Mouse (Mus musculus): Measurements from ENCODE around the gene Zcrb1. TPM values are rescaled to one million over a fixed set of nuclear protein-coding genes. Genes with fewer than 3 reads are reported as not detected.

Gene Zcrb1
- total RNA-seq (2021) = 100 to 1,000 TPM; 122 to 148 TPM
- long read RNA-seq, experiment 1, transcript Zcrb1-208 (8 exons, 850 nt) = minor isoform, 5 of 179 reads
- long read RNA-seq, experiment 1, transcript Zcrb1-201 (8 exons, 877 nt) = major isoform, 130 of 179 reads
- long read RNA-seq, experiment 1, partial matches to known transcripts = 2 of 179 reads
- long read RNA-seq, experiment 1, other reads (novel, unspliced or antisense) = 41 of 179 reads
- long read RNA-seq, experiment 2, transcript Zcrb1-208 (8 exons, 850 nt) = minor isoform, 6 of 236 reads
- long read RNA-seq, experiment 2, transcript Zcrb1-201 (8 exons, 877 nt) = major isoform, 174 of 236 reads
- long read RNA-seq, experiment 2, partial matches to known transcripts = 1 of 236 reads
- long read RNA-seq, experiment 2, other reads (novel, unspliced or antisense) = 55 of 236 reads

DNA sequence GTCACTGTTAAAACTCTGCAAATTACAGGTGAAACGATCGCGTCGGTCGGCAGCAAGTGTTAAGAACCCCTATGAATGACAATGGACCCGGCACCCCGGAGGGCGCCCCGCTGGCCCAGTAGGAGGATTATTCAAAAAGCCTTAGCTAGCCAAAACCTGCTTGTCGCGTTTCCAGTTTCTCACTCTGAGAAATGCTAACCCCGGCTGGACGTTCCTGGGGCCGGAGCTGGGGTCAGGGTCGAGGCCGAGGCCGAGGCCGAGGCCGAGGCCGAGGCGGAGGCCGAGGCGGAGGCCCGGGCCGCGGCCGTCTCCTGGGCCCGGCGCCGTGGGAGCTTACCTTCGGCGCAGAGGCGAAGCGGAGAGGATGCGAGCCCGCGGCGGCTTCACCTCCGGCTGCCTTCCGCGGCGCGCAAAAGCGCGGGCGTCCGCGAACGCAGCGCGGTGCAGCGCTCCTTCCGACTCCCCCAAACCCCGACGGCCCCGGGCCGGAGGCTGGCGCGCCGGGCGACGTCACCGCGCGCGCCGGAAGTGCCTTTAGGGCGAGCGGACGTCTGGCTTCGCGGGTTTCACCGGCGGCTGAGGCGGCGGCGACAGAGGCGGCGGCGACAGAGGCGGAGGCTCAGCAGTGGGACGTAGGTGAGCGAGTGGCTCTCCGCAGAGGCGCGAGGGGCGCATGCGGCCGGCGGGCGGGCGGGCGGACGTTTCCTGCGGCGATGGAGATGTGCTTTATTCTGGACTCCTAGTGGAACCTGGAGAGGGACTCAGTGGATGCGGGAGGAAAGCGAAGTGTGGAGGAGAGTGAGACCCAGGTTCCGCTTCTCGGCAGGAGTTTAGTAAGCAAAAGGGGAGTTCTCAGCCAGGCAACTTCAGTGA, at the start of gene Zcrb1, which contains the start of gene Pphln1:
TSS of gene Zcrb1 (minus strand) at position 509 of the 873 bp plus-strand sequence.
TSS of gene Pphln1 (plus strand) at position 525 of the 873 bp plus-strand sequence.
- TF ChIP-seq CTCF (IDR thresholded peaks at IDR 0.05) = no peak; the same call in 1 of the 2 replicates
- peak; percentile 89 for DNase-seq
- Histone ChIP-seq H3K4me3 (peak within 1 kb of the TSS; percentile 96), H3K27ac (peak within 1 kb of the TSS; percentile 92)
- intact Hi-C loops (cut with DNase I) = loop anchor here (5.0 kb wide), 2 partner anchors 61 to 131 kb away; partner anchors contain the start of gene Yaf2

DNA sequence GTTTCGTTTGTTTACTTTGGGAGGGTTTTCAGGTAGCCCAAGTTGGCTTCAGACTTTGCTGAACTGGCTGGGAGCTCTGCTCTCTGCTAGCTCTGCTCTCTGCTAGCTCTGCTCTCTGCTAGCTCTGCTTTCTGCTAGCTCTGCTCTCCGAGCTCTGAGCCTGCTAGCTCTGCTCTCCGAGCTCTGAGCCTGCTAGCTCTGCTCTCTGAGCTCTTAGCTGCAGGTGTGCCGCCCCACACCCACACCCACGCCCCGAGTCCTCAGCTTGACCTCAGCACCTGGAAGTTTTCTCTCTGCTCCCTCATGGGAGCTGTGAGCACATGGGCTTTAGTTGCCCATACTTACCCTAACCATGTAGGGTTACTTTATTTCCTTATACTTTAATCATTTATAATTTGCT, 45.5 kb upstream of the Zcrb1 start:
- DNase-seq = no peak
- intact Hi-C loops (cut with DNase I) = no loop called here
- Histone ChIP-seq H3K27ac (no peak overlapping the region), H3K4me3 (no peak overlapping the region)
- TF ChIP-seq CTCF (IDR thresholded peaks at IDR 0.05) = no peak

DNA sequence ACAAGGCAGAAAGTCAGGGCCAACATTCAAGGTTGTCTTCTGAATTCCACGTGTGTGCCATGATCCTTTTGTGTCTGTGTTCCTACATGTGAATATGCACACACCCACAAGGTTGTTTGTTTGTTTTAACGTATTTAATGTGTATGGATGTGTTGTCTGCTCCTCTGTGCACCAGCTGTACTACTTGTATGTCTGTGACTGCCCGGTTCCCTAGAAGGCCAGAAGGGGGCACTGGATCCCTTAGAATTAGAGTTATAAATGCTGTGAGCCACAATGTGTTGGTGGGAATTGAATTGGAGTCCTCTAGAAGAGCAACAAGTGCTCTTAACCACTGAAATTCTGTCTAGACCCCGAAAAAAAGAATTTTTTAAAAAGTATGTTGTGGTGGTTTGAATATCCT, 44.1 kb upstream of the Zcrb1 start:
- no peak for DNase-seq
- Histone ChIP-seq H3K27ac (no peak overlapping the region), H3K4me3 (no peak overlapping the region)
- peak; percentile 36 for TF ChIP-seq CTCF (IDR thresholded peaks at IDR 0.05)
- intact Hi-C loops (cut with DNase I) = no loop called here

DNA sequence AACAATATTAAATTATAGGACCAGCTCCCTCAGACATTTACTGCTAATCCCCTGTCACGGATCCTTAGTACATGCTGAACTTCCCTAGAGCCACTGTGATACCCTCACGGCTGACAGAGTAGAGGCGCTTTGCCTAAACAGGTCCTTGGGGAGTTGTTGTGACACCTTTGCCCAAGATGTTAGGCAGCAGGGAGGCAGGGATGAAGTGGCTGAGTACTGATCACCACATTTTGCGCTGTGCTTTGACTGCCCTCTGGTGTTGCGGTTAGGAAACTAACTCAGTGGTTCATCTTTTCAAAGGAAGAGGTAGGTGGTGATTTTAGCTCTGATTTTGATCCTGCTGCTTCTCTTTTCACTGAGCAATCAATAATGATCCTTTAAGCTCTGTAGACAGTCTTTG, 40.5 kb upstream of the Zcrb1 start:
- Histone ChIP-seq H3K27ac (no peak overlapping the region), H3K4me3 (no peak overlapping the region)
- intact Hi-C loops (cut with DNase I) = loop anchor here (1.0 kb wide), 1 partner anchor 171 kb away; no protein-coding TSS in a partner anchor
- peak; percentile 47 for DNase-seq
- peak; percentile 86 for TF ChIP-seq CTCF (IDR thresholded peaks at IDR 0.05)

DNA sequence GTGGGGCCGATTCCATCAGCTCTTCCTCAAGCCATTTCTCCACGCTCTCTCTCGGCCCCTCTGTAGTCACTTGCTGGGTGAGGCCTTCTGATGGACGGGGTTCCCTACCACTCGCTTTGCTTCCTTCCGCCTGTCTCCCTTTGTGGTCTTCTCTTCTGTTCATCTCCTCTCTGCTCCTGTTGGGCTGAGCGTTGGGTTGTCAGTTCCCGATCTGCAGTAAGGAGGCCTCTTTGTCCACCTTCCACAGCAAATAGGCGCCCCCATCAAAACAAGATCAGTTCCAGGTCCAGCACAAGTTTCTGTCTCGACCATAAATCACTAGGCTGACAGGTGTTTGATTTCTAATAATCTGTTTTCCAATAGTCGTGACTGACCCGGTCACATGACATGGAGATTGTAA, 37.9 kb upstream of the Zcrb1 start:
- TF ChIP-seq CTCF (IDR thresholded peaks at IDR 0.05) = no peak
- intact Hi-C loops (cut with DNase I) = no loop called here
- Histone ChIP-seq H3K4me3 (no peak overlapping the region), H3K27ac (no peak overlapping the region)
- no peak for DNase-seq

DNA sequence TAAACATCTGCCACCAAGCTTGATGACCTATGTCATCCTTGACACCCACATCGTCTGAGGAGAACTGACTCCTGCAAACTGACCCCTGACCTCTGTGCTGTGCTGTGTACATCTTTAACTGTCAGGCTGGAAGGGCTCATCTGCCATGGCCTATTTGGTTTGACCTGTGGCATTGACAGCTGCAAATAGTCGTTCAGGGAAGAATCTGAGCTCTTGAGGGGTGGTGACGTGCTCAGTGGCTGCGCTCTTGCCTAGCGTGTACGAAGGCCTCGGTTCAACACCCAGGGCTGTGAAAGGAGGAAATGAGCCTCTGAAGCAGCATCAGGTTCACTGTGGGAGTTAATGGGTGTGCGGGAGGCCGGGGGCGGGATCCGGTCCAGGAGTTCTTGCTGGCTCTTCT, 35.7 kb upstream of the Zcrb1 start:
- H3K27ac ChIP-seq = no peak overlapping the region
- DNase-seq = no peak
- H3K4me3 ChIP-seq = no peak overlapping the region
- intact Hi-C loops (cut with DNase I) = no loop called here
- no peak for TF ChIP-seq CTCF (IDR thresholded peaks at IDR 0.05)

DNA sequence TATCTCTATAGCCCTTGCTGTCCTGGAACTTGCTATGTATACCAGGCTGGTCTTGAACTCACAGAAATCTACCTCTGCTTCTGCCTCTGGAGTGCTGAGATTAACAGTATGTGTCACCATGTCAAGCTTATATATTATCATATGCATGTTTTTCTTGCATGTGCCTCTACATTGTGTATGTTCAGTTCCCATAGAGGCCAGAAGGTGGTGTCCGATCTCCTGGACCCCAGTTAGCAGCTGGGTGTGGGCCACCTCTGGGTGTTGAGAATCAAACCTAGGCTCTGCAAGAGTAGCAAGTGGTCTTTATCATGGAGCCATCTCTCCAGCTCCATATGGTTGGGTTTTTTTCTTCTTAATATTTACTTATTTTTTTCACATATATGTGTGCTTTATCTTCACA, 24.4 kb upstream of the Zcrb1 start:
- DNase-seq = no peak
- no peak overlapping the region for H3K27ac ChIP-seq
- intact Hi-C loops (cut with DNase I) = no loop called here
- no peak for TF ChIP-seq CTCF (IDR thresholded peaks at IDR 0.05)
- H3K4me3 ChIP-seq = no peak overlapping the region

DNA sequence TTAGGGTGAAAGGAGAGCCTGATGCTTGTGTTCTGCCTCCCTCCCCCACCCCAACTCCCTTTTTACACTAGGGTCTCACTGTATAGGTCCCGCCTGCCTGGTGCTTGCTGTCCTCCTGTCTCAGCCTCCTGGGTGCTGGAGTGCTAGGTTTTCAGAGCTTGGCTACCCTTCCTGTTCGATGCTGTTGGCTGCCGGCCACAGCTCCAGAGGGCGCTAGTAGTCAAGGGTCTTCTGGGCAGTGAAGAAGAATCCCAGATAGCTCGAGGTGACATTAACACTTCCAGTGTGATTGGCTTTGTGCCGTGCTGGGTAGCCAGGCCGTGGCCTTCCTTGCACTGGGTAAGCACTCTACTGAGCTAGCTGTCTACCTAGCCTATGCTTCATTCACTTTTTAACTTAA, 22.5 kb upstream of the Zcrb1 start:
- no peak for DNase-seq
- H3K27ac ChIP-seq = no peak overlapping the region
- H3K4me3 ChIP-seq = no peak overlapping the region
- intact Hi-C loops (cut with DNase I) = no loop called here
- TF ChIP-seq CTCF (IDR thresholded peaks at IDR 0.05) = no peak

DNA sequence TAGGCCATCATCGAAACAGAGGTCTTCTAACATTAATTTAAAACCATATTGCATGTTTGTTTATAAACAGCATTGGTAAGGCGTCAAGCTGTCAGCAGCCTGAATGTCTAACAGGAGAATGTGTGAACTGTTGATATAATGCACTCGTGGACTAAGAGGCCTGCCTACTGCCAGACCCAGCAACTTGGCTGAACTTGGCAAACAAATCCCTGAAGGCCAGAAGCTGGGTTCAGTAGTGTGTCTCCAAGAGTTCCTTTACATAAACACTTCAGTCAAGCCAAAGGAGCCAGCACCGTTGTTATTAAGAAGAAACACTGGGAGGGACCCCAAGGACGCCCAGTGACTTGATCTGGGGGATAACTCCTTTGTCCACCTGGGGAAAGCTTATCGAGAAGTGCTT, 18.2 kb upstream of the Zcrb1 start:
- TF ChIP-seq CTCF (IDR thresholded peaks at IDR 0.05) = no peak
- intact Hi-C loops (cut with DNase I) = no loop called here
- no peak overlapping the region for H3K27ac ChIP-seq
- H3K4me3 ChIP-seq = no peak overlapping the region
- DNase-seq = no peak

DNA sequence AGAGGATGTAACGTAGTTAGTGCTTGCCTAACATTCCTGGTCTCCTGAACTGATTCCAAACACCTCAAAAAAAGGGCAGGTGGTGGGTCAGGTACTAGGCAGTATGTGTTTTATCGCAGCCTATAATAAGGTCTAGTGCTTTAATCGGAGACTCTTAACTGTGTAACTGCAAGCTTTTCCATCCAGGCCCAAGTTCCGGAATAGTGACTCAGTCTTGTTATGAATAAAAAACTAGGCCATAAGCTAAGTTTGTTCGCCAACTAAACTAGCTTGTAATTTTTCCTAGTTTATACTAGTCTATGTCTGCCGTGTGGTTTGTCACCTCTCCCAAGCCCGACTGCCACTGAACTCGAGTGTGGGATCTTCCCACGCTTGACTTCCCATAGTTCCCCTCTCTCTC, 16.3 kb upstream of the Zcrb1 start:
- TF ChIP-seq CTCF (IDR thresholded peaks at IDR 0.05) = no peak
- H3K27ac ChIP-seq = no peak overlapping the region
- H3K4me3 ChIP-seq = no peak overlapping the region
- intact Hi-C loops (cut with DNase I) = no loop called here
- no peak for DNase-seq

DNA sequence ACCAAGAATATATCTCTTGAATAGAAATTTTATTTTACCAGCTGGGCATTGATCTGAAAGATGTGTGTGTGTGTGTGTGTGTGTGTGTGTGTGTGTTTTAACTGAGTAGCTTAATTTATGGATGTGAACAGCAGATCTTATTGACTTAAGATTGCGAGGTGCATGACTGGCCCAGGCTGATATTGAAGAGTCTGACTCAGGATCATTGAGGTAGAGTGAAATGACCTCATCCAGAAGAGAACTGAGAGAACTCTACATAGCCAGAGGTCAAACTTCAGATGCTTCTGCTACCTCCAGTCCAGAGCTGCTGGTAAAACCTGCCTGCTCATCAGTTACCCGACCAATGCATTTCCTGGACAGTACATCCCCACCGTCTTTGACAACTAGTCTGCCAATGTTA, 14.3 kb upstream of the Zcrb1 start:
- no peak overlapping the region for H3K27ac ChIP-seq
- no peak for TF ChIP-seq CTCF (IDR thresholded peaks at IDR 0.05)
- intact Hi-C loops (cut with DNase I) = no loop called here
- no peak overlapping the region for H3K4me3 ChIP-seq
- no peak for DNase-seq

DNA sequence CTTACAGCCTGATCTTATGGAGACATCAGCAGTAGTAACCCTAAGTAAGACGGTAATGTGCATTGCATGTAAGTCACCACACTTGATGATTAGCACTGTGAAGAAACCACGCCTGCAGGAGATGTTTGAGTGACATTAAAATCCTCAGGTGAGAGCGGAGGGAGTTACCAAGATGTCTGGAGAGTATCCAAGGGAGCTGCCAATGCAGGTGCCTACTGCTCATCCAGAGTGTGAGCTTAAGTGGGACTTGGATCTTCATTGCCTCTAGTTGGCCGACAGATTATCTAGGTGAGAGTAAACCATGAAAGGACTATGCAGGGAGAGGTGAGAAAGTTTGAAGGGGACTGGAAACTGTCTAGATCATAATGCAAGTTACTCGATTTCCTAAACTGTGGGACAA, 8.4 kb upstream of the Zcrb1 start:
- intact Hi-C loops (cut with DNase I) = no loop called here
- no peak overlapping the region for H3K4me3 ChIP-seq
- no peak for DNase-seq
- TF ChIP-seq CTCF (IDR thresholded peaks at IDR 0.05) = no peak
- no peak overlapping the region for H3K27ac ChIP-seq

DNA sequence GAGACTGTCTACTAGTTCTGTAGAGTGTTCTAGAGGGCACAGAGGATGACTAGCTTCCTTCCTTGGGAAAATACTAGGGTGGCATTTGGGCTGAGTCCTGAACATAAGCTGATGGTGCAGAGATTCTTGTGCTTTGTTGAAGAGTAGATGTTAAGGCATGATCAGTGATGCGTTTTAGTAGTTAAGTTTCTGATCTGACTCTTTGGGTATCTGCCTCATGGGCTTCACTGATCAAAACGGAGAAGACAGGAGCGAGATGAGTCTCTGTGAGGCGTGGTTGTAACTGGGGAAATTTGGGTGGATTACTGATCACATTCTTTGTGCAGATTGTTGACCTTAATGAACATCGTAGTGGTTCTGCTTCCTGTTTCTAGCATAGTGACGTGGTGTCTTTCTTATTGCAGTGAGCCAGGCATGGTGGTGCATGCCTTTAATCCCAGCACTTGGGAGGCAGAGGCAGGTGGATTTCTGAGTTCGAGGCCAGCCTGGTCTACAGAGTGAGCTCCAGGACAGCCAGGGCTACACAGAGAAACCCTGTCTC, 7.4 kb upstream of the Zcrb1 start:
- DNase-seq = no peak
- intact Hi-C loops (cut with DNase I) = no loop called here
- TF ChIP-seq CTCF (IDR thresholded peaks at IDR 0.05) = no peak

More for the DNA sequence above, 7.4 kb upstream of the Zcrb1 start:
- H3K27ac ChIP-seq = no peak overlapping the region
- no peak overlapping the region for H3K4me3 ChIP-seq
